Mouse (Mus musculus) G1E (cell line): ENCODE results near the gene Sectm1a. TPM values are rescaled to one million over a fixed set of nuclear protein-coding genes. Genes with fewer than 3 reads are reported as not detected.
"Not testable (repeated sequence)": the region's sequence is repeated elsewhere in the genome, so short reads cannot be mapped to it uniquely, and the experiment has no call there.

Experiments
- ATAC-seq: 2 replicates; pipeline ENCODE4 v1.8.0; 2016; ENCODE audit warnings: mild to moderate bottlenecking; ENCODE audit not compliant: insufficient number of reproducible peaks, poor library complexity, low FRiP score, severe bottlenecking; ENCODE audit errors: extremely low read depth
- DNase-seq: peaks from one replicate; pipeline ENCODE4 v3.0.0; 2012; ENCODE audit warnings: low spot score
- H3K27me3 ChIP-seq: 2 replicates; pipeline ENCODE4 v1.6.1; 2012; ENCODE audit warnings: mild to moderate bottlenecking, low read length, inconsistent platforms; ENCODE audit not compliant: insufficient read depth
- H3K36me3 ChIP-seq: replicated peaks from 2 replicates; pipeline ENCODE3; 2012; ENCODE audit warnings: mild to moderate bottlenecking, inconsistent platforms
- H3K4me1 ChIP-seq: 2 replicates; pipeline ENCODE4 v1.6.1; 2012; ENCODE audit warnings: low read depth, low read length, inconsistent platforms, mixed read lengths; ENCODE audit not compliant: insufficient read depth
- H3K4me3 ChIP-seq: 2 replicates; pipeline ENCODE4 v1.5.1; 2012; ENCODE audit warnings: low read depth, mild to moderate bottlenecking, inconsistent platforms, low read length, moderate library complexity, mixed read lengths
- H3K9me3 ChIP-seq: replicated peaks from 2 replicates; pipeline ENCODE4 v1.6.1; 2012; ENCODE audit warnings: inconsistent platforms
- CTCF ChIP-seq: IDR thresholded peaks from 2 replicates; pipeline ENCODE4 v1.5.1; 2012; ENCODE audit warnings: low read depth, low read length, inconsistent platforms, mixed read lengths
- GATA1 ChIP-seq: IDR thresholded peaks from 2 replicates; pipeline ENCODE4 v1.6.1; 2012; ENCODE audit warnings: borderline replicate concordance, low read length, inconsistent platforms, mixed read lengths
- GATA2 ChIP-seq: IDR thresholded peaks from 2 replicates; pipeline ENCODE4 v1.6.1; 2012; ENCODE audit warnings: low read depth, low read length, inconsistent platforms, borderline replicate concordance
- POLR2AphosphoS5 ChIP-seq: IDR thresholded peaks from 2 replicates; pipeline ENCODE4 v1.6.1; 2012; ENCODE audit warnings: low read depth, low read length, inconsistent platforms; ENCODE audit not compliant: insufficient replicate concordance
- TAL1 ChIP-seq: conservative IDR thresholded peaks from 2 replicates; pipeline ENCODE4 v1.6.1; 2012; ENCODE audit warnings: low read depth, low read length, inconsistent platforms, mixed read lengths
- polyA plus RNA-seq: library from polyadenylated mRNA; stranded (reverse); fragments of >175 nt; gene quantifications from 2 replicates; pipeline ENCODE4 v1.2.3, GENCODE M21; 2012
- total RNA-seq, 2 experiments: library from RNA; stranded (forward) in 1 of 2; stranded (reverse) in 1 of 2; fragments of 200-1000 nt in 1 of 2; fragments of >200 nt in 1 of 2; fragmentation: Nextera tagmentation in 1 of 2; gene quantifications; 2 replicates each; pipeline ENCODE4 v1.2.3; 2014 to 2017

Sectm1a gene
- total and polyA plus RNA-seq, 3 experiments: 0.38 TPM; not detected in 2

GRCm38 (mm10) chr11:121063379-121063778 lies 17.6 kb downstream of the Sectm1a start, which contains the start of gene Sectm1b:
Gene Sectm1b, minus strand, starts transcription at chr11:121063569.
- no peak within 1 kb of the TSS for H3K4me3 ChIP-seq
- peaks cover 2% of the 10 kb centered on the region for H3K4me1 ChIP-seq
- ATAC-seq: no peak
- H3K27me3 ChIP-seq: peaks cover 34% of the 10 kb centered on the region
- TF ChIP-seq CTCF (no peak), TAL1 (no peak), GATA2 (no peak), POLR2AphosphoS5 (no peak), GATA1 (no peak)
- no peaks in the 10 kb centered on the region for H3K9me3 ChIP-seq
- no peak for DNase-seq
- no peaks in the 10 kb centered on the region for H3K36me3 ChIP-seq

DNA sequence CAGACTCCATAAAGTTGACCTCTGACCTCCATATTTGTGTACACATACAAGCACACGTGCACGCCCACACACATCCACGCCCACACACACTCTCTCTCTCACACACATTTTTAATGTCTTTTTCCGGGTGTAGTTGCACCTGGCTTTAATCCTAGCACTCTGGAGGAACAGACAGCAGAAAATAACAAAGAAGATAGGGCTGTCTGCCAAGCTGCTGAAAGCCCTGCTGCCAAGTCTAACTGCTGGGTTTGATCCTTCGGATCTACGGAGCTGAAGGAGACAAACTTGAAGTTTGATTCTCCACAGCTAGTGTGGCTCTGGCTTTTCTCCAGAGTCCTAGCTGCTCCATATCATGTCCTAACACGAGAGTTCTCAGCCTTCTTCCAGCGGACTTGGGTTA lies 19.4 kb downstream of the Sectm1a start:
- Histone ChIP-seq H3K27me3 (peaks cover 45% of the 10 kb centered on the region), H3K4me1 (peaks cover 2% of the 10 kb centered on the region), H3K36me3 (no peaks in the 10 kb centered on the region), H3K4me3 (no peak overlapping the region), H3K9me3 (no peaks in the 10 kb centered on the region)
- DNase-seq (no peak), ATAC-seq (no peak)
- TF ChIP-seq GATA1 (no peak), TAL1 (no peak), POLR2AphosphoS5 (no peak), CTCF (no peak), GATA2 (no peak)

GRCm38 (mm10) chr11:121060401-121061067 lies 20.5 kb downstream of the Sectm1a start:
- H3K27me3 ChIP-seq: peaks cover 39% of the 10 kb centered on the region
- not testable (repeated sequence) for DNase-seq

GRCm38 (mm10) chr11:121059471-121059870 lies 21.5 kb downstream of the Sectm1a start:
- no peak for ATAC-seq
- Histone ChIP-seq H3K4me3 (no peak overlapping the region), H3K9me3 (no peaks in the 10 kb centered on the region), H3K4me1 (peaks cover 2% of the 10 kb centered on the region), H3K27me3 (peaks cover 41% of the 10 kb centered on the region), H3K36me3 (no peaks in the 10 kb centered on the region)
- no peak for DNase-seq
- TF ChIP-seq POLR2AphosphoS5 (no peak), GATA2 (no peak), GATA1 (no peak), CTCF (no peak)

More at GRCm38 (mm10) chr11:121060401-121061067, 20.5 kb downstream of the Sectm1a start:
- H3K4me3 ChIP-seq, H3K4me1 ChIP-seq, H3K9me3 ChIP-seq, ATAC-seq, H3K36me3 ChIP-seq: not testable (repeated sequence)

- Histone ChIP-seq H3K4me3 (no peak overlapping the region), H3K4me1 (no peaks in the 10 kb centered on the region), H3K36me3 (no peaks in the 10 kb centered on the region), H3K9me3 (no peaks in the 10 kb centered on the region), H3K27me3 (peaks cover 44% of the 10 kb centered on the region)
- no peak for ATAC-seq
- no peak for DNase-seq
- no peak for TF ChIP-seq POLR2AphosphoS5
- TF ChIP-seq CTCF: no peak
- TF ChIP-seq GATA1: no peak
- TF ChIP-seq GATA2: no peak
Measured at GRCm38 (mm10) chr11:121058956-121059355, 22.1 kb downstream of the Sectm1a start.

DNA sequence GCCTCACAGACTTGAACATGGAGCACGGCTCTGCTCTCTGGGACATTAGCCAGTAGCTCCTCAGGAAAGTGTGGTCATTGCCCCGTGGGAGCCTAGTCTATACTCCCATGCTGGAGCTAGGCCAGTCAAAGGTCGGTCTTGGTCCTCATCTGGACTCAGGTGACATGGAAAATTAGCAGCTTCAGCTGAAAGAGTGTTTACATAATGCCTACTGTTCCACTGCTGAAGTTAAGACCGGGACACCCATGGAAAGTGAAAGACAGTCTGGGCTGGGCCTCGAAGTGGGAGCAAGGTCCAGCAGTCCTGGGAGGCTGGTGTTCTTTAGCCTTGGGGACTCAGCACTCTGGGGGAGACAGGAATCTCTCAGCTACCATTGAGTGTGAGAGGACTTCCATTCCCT lies 22.9 kb downstream of the Sectm1a start:
- H3K36me3 ChIP-seq: no peaks in the 10 kb centered on the region
- ATAC-seq (no peak), DNase-seq (no peak)
- H3K4me1 ChIP-seq: no peaks in the 10 kb centered on the region
- TF ChIP-seq GATA2 (no peak), CTCF (no peak), POLR2AphosphoS5 (no peak), TAL1 (no peak), GATA1 (no peak)
- peaks cover 39% of the 10 kb centered on the region for H3K27me3 ChIP-seq
- no peak overlapping the region for H3K4me3 ChIP-seq
- H3K9me3 ChIP-seq: no peaks in the 10 kb centered on the region

GRCm38 (mm10) chr11:121056536-121057236 lies 24.3 kb downstream of the Sectm1a start:
- Histone ChIP-seq H3K9me3 (no peaks in the 10 kb centered on the region), H3K27me3 (peaks cover 37% of the 10 kb centered on the region), H3K4me1 (no peaks in the 10 kb centered on the region), H3K36me3 (no peaks in the 10 kb centered on the region), H3K4me3 (no peak overlapping the region)
- no peak for DNase-seq
- TF ChIP-seq POLR2AphosphoS5 (no peak), CTCF (no peak), TAL1 (no peak), GATA2 (no peak)
- ATAC-seq: no peak
